Mouse (Mus musculus): ENCODE measurements around the gene Lrrc37a. TPM values are rescaled to one million over a fixed set of nuclear protein-coding genes. Genes with fewer than 3 reads are reported as not detected.

Gene Lrrc37a
- polyA plus RNA-seq, 1 experiment from 2014 or later = not detected

DNA sequence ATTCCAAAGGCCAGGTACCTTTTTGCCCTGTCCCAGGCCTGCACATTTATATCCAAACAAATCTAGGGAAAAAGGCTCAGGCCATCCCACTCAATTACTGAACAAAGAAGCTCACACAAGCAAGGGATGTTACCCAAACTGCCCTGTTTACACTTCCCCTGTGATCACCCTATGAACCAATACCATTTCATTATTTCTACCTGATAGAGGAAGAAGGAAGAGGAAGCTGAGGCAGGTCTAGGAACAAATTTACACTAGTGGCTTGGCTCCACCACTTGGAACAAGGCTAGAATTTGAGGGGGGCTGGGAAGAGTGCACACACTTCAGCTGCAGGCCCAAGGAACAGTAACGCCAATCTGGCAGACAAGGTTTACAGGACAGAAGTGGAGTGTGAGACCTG, 98.6 kb downstream of the Lrrc37a start:
- Histone ChIP-seq H3K36me3 (ENCODE audit: control insufficient read depth, insufficient read depth) (no peaks in the 10 kb centered on the region), H3K4me3 (ENCODE audit: low read depth, low read length) (no peak overlapping the region), H3K27ac (ENCODE audit: low read length) (no peak overlapping the region), H3K9ac (ENCODE audit: low read depth, low read length) (no peak overlapping the region), H3K4me2 (ENCODE audit: low read depth, low read length) (no peak overlapping the region), H3K4me1 (ENCODE audit: control insufficient read depth, low read depth, low read length) (peaks cover 4% of the 10 kb centered on the region), H3K9me3 (replicated peaks; ENCODE audit: control insufficient read depth, low read length) (no peaks in the 10 kb centered on the region), H3K27me3 (ENCODE audit: control insufficient read depth, insufficient read depth, low read depth, low read length) (no peaks in the 10 kb centered on the region)
- ATAC-seq (ENCODE audit: low read depth) = no peak
- 89% methylated on average over 1 of the region's 1 CpGs for WGBS (ENCODE audit: insufficient replicate concordance)

DNA sequence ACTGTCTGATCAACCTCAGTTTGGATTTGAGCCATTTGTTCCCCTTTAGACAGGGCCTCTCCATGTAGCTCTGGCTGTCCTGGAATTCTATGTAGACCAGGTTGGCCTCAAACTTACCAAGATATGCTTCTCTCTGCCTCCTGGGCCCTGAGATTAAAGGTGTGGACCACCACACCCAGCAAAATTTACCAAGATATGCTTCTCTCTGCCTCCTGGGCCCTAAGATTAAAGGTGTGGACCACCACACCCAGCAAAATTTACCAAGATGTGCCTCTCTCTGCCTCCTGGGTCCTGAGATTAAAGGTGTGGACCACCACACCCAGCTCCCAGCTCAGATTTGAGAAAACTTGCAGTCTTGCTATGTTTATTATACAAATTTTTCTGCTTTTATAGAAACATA, 99.8 kb downstream of the Lrrc37a start:
- ATAC-seq (ENCODE audit: low read depth) = peak; percentile 57
- H3K36me3 ChIP-seq (ENCODE audit: control insufficient read depth, insufficient read depth) = no peaks in the 10 kb centered on the region
- H3K9me3 ChIP-seq (replicated peaks; ENCODE audit: control insufficient read depth, low read length) = no peaks in the 10 kb centered on the region
- H3K4me2 ChIP-seq (ENCODE audit: low read depth, low read length) = no peak overlapping the region
- H3K27me3 ChIP-seq (ENCODE audit: control insufficient read depth, insufficient read depth, low read depth, low read length) = no peaks in the 10 kb centered on the region
- no peak overlapping the region for H3K4me3 ChIP-seq (ENCODE audit: low read depth, low read length)
- no peak overlapping the region for H3K9ac ChIP-seq (ENCODE audit: low read depth, low read length)
- peaks cover 3% of the 10 kb centered on the region; the same call in 1 of the 2 replicates for H3K4me1 ChIP-seq (ENCODE audit: control insufficient read depth, low read depth, low read length)
- H3K27ac ChIP-seq (ENCODE audit: low read length) = no peak overlapping the region

DNA sequence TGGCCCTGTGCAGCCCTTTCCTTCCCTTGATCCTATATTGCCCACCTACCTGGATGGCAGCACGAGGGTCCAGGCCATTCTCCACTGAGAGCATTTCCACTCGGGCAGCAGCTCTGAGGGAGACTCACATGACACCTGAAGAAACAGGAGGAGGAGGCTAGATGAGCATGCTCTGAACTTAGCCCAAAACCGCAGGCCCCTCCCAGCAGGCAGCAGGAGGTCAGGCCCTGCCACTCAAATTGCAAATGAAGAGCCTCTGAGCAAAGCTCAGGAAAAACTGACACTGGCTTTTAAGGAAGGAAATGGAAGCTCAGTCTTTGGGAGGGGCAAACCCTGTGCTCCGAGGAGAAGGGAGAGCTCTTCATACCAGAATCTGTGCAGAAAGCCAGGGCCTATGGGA, 100.6 kb downstream of the Lrrc37a start:
- no peak overlapping the region for H3K4me3 ChIP-seq (ENCODE audit: low read depth, low read length)
- no peaks in the 10 kb centered on the region for H3K27me3 ChIP-seq (ENCODE audit: control insufficient read depth, insufficient read depth, low read depth, low read length)
- WGBS (ENCODE audit: insufficient replicate concordance) = 41% methylated on average over 4 of the region's 4 CpGs
- H3K4me2 ChIP-seq (ENCODE audit: low read depth, low read length) = no peak overlapping the region
- no peaks in the 10 kb centered on the region for H3K36me3 ChIP-seq (ENCODE audit: control insufficient read depth, insufficient read depth)
- H3K9me3 ChIP-seq (replicated peaks; ENCODE audit: control insufficient read depth, low read length) = no peaks in the 10 kb centered on the region
- no peak overlapping the region for H3K9ac ChIP-seq (ENCODE audit: low read depth, low read length)
- H3K27ac ChIP-seq (ENCODE audit: low read length) = no peak overlapping the region
- H3K4me1 ChIP-seq (ENCODE audit: control insufficient read depth, low read depth, low read length) = peaks cover 3% of the 10 kb centered on the region; the same call in 1 of the 2 replicates
- no peak for ATAC-seq (ENCODE audit: low read depth)

DNA sequence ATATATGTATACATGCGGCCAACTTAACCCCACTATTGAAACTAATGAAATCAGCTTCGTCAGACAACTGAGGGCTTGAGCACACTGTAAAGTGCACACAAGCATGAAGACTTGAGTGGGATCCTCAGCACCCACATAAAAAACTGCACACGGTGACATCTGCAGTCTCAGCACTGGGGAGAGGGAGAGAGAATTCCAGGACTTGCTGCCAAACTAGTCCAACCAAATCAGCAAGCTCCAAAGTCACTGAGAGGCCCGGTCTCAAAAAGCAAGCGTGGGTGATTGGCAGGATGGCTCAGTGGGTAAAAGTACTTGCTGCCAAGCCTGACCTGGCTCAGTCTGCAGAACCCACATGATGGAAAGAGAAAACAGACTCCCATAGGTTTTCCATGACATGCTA, 101.7 kb downstream of the Lrrc37a start:
- no peaks in the 10 kb centered on the region for H3K36me3 ChIP-seq (ENCODE audit: control insufficient read depth, insufficient read depth)
- H3K4me2 ChIP-seq (ENCODE audit: low read depth, low read length) = no peak overlapping the region
- no peak for ATAC-seq (ENCODE audit: low read depth)
- WGBS (ENCODE audit: insufficient replicate concordance) = 79% methylated on average over 5 of the region's 5 CpGs
- H3K27me3 ChIP-seq (ENCODE audit: control insufficient read depth, insufficient read depth, low read depth, low read length) = no peaks in the 10 kb centered on the region
- peaks cover 3% of the 10 kb centered on the region; the same call in 1 of the 2 replicates for H3K4me1 ChIP-seq (ENCODE audit: control insufficient read depth, low read depth, low read length)
- no peak overlapping the region for H3K9ac ChIP-seq (ENCODE audit: low read depth, low read length)
- no peaks in the 10 kb centered on the region for H3K9me3 ChIP-seq (replicated peaks; ENCODE audit: control insufficient read depth, low read length)
- H3K4me3 ChIP-seq (ENCODE audit: low read depth, low read length) = no peak overlapping the region
- H3K27ac ChIP-seq (ENCODE audit: low read length) = no peak overlapping the region

DNA sequence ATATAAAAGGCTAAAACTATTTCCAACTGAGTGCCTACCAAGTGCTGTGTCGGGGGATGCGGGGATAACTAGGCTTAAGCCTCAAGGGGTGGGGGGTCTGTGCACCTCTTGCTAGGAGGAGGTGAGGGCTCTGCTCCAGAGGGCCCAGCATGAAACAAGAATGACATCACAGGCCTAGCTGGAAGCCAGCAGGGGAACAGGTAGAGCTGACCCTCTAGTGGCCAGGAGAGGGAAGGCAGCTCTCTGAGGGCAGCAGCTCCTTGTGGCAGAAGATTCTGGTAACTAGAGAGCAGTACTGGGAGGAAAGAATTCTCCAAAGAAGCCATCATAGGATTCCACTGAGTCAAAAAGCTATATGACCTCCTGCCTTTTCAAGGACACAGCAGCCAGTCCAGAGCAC, 102.2 kb downstream of the Lrrc37a start:
- no peak overlapping the region for H3K9ac ChIP-seq (ENCODE audit: low read depth, low read length)
- no peaks in the 10 kb centered on the region for H3K27me3 ChIP-seq (ENCODE audit: control insufficient read depth, insufficient read depth, low read depth, low read length)
- H3K4me3 ChIP-seq (ENCODE audit: low read depth, low read length) = no peak overlapping the region
- WGBS (ENCODE audit: insufficient replicate concordance) = 76% methylated on average over 2 of the region's 2 CpGs
- no peaks in the 10 kb centered on the region for H3K36me3 ChIP-seq (ENCODE audit: control insufficient read depth, insufficient read depth)
- no peak overlapping the region for H3K4me2 ChIP-seq (ENCODE audit: low read depth, low read length)
- H3K27ac ChIP-seq (ENCODE audit: low read length) = no peak overlapping the region
- no peaks in the 10 kb centered on the region for H3K9me3 ChIP-seq (replicated peaks; ENCODE audit: control insufficient read depth, low read length)
- peaks cover 3% of the 10 kb centered on the region; the same call in 1 of the 2 replicates for H3K4me1 ChIP-seq (ENCODE audit: control insufficient read depth, low read depth, low read length)
- ATAC-seq (ENCODE audit: low read depth) = no peak

Other genes with a start within 250 kb of the Lrrc37a start
- 0.56 and 0.64 TPM in 2 replicates for gene Map3k14, start 237.1 kb downstream of the Lrrc37a start, polyA plus RNA-seq (2015; fragmentation: Nextera tagmentation; extraction: Ambion mirVana)
- 2.2 and 3.8 TPM in 2 replicates for gene Arhgap27, start 140.9 kb downstream of the Lrrc37a start, polyA plus RNA-seq (2015; fragmentation: Nextera tagmentation; extraction: Ambion mirVana)
- 3.8 and 4.1 TPM in 2 replicates for gene Plekhm1, start 91.9 kb downstream of the Lrrc37a start, polyA plus RNA-seq (2015; fragmentation: Nextera tagmentation; extraction: Ambion mirVana)
- gene Gm884, start 116.5 kb upstream of the Lrrc37a start, polyA plus RNA-seq (2015; fragmentation: Nextera tagmentation; extraction: Ambion mirVana) = not detected in 2 replicates
- not detected in 2 replicates for gene Lyzl6, start 134.3 kb upstream of the Lrrc37a start, polyA plus RNA-seq (2015; fragmentation: Nextera tagmentation; extraction: Ambion mirVana)
- gene Rprml, start 145.0 kb upstream of the Lrrc37a start, polyA plus RNA-seq (2015; fragmentation: Nextera tagmentation; extraction: Ambion mirVana) = not detected in 2 replicates
- gene Gosr2, start 193.3 kb upstream of the Lrrc37a start, polyA plus RNA-seq (2015; fragmentation: Nextera tagmentation; extraction: Ambion mirVana) = 36.4 and 37.9 TPM in 2 replicates
- gene Wnt9b, start 245.2 kb upstream of the Lrrc37a start, polyA plus RNA-seq (2015; fragmentation: Nextera tagmentation; extraction: Ambion mirVana) = 0.07 TPM in 2 replicates